ENCODE assay signal across 10 mouse cellular contexts in the genomic region with DNA sequence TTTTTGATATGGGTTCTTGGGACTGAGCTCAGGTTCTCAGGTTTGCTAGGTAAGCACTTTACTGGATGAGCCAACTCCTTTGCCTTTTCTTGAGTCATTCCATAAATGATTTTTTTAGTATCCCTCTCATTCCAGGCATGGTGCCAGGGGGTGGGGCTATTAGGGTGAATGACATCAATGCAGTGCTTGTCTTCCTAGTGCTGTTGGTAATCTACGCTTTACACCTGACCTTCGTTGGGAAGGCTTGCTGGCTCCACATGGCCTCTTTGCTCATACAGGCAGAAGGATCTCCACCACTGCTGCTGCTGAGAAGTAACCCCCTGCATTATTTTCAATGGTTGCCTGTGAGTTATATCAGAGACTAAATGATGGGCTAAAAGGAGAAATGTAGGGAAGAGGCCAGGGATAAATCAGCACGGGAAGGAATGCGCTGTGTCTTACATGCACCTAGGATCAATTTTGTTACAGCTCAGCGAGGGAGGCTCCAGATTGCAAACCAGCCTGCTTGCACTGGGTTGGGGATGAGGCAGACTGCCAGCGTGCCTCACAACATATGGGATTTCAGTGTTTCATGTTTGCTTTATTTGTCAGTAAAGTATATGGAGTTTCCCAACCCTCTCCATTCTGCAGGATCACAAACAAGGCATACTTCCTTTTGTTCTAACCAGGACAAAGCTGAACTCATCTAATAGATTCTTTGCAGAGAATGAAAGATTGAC.
DNase-seq lines count a peak whose midpoint lies in the region; ATAC-seq and TF ChIP-seq lines count a peak whose summit lies in the region.
"Had no signal": no experiment of that assay in that cellular context is flagged by ENCODE, and none has a peak within 500 bp of the region (broad histone marks: within the 10 kb centered on the region; RNA-seq: fewer than 3 reads in every experiment).

No protein-coding gene starts in this region.

- WGBS in kidney, postnatal 0 days, result 78% methylated on average over 6 of the region's 6 CpGs
- WGBS in kidney, embryonic 14.5 days, result 87% methylated on average over 6 of the region's 6 CpGs
- 84% methylated on average over 6 of the region's 6 CpGs for WGBS in midbrain, embryonic 15.5 days

- no peak for TF ChIP-seq CTCF in kidney, postnatal 0 days (IDR thresholded peaks at IDR 0.05; ENCODE audit: low read depth)
- no peak for TF ChIP-seq CTCF in brain, embryonic 14.5 days (IDR thresholded peaks at IDR 0.05; ENCODE audit: borderline replicate concordance, extremely low read depth, insufficient read depth, insufficient read length)

- no peak overlapping the region for H3K4me3 ChIP-seq in kidney, postnatal 0 days (replicated peaks; ENCODE audit: low read depth, low read length)
- H3K4me3 ChIP-seq in kidney, embryonic 14.5 days (ENCODE audit: low read length), result no peak overlapping the region
- H3K4me3 ChIP-seq in midbrain, embryonic 15.5 days, result no peak overlapping the region
- H3K4me3 ChIP-seq: limb, embryonic 15.5 days had no signal

- H3K36me3 ChIP-seq in kidney, postnatal 0 days (ENCODE audit: insufficient read depth, low read length), result no peaks in the 10 kb centered on the region
- no peaks in the 10 kb centered on the region for H3K36me3 ChIP-seq in kidney, embryonic 14.5 days (ENCODE audit: control insufficient read depth, insufficient read depth, low read length)
- H3K36me3 ChIP-seq in midbrain, embryonic 15.5 days (replicated peaks), result no peaks in the 10 kb centered on the region
- H3K36me3 ChIP-seq: limb, embryonic 15.5 days had no signal

- no peaks in the 10 kb centered on the region for H3K27me3 ChIP-seq in kidney, postnatal 0 days (ENCODE audit: insufficient read depth, low read length)
- H3K27me3 ChIP-seq in kidney, embryonic 14.5 days (ENCODE audit: control insufficient read depth, insufficient read depth, low read length), result no peaks in the 10 kb centered on the region
- H3K27me3 ChIP-seq in midbrain, embryonic 15.5 days (replicated peaks), result no peaks in the 10 kb centered on the region
- H3K27me3 ChIP-seq: limb, embryonic 15.5 days; Patski had no signal

- ATAC-seq in kidney, postnatal 0 days (replicated peaks; ENCODE audit: low FRiP score, low read depth), result no peak
- ATAC-seq in kidney, embryonic 14.5 days (ENCODE audit: low FRiP score, low TSS enrichment), result no peak
- no peak for ATAC-seq in midbrain, embryonic 15.5 days (replicated peaks)
- ATAC-seq: Patski had no signal

- TF ChIP-seq POLR2A in brain, embryonic 14.5 days (IDR thresholded peaks at IDR 0.05; ENCODE audit: borderline replicate concordance, extremely low read depth, insufficient read depth, insufficient read length, poor library complexity, severe bottlenecking), result no peak

- no peak overlapping the region for H3K4me2 ChIP-seq in kidney, postnatal 0 days (ENCODE audit: low read length)
- H3K4me2 ChIP-seq in kidney, embryonic 14.5 days (replicated peaks; ENCODE audit: low read depth, low read length), result no peak overlapping the region
- no peak overlapping the region for H3K4me2 ChIP-seq in midbrain, embryonic 15.5 days
- H3K4me2 ChIP-seq: limb, embryonic 15.5 days had no signal

- peak; percentile 1 for DNase-seq in kidney, postnatal 0 days (ENCODE audit: low spot score)
- peak; percentile 85 for DNase-seq in brain, embryonic 14.5 days (ENCODE audit: low read depth)
- DNase-seq in layer of hippocampus, postnatal 14 days (ENCODE audit: low spot score in 2 of 2), result peak; percentile 62 to 89
- DNase-seq in right cerebral cortex, adult 2 months (ENCODE audit: low spot score in 2 of 2), result peak; percentile 71 to 77
- no peak for DNase-seq in thymus, postnatal 4 days
- no peak for DNase-seq in heart, adult 8-10 months (ENCODE audit: low spot score)

- H3K9ac ChIP-seq in kidney, postnatal 0 days (ENCODE audit: low read depth, low read length), result no peak overlapping the region
- no peak overlapping the region for H3K9ac ChIP-seq in kidney, embryonic 14.5 days (ENCODE audit: low read depth, low read length)
- H3K9ac ChIP-seq in midbrain, embryonic 15.5 days, result no peak overlapping the region
- H3K9ac ChIP-seq: limb, embryonic 15.5 days had no signal

- H3K27ac ChIP-seq in kidney, postnatal 0 days, result no peak overlapping the region
- no peak overlapping the region for H3K27ac ChIP-seq in kidney, embryonic 14.5 days (ENCODE audit: low read depth, low read length)
- no peak overlapping the region for H3K27ac ChIP-seq in midbrain, embryonic 15.5 days
- H3K27ac ChIP-seq: limb, embryonic 15.5 days had no signal

- H3K9me3 ChIP-seq in kidney, postnatal 0 days (replicated peaks; ENCODE audit: low read length), result no peaks in the 10 kb centered on the region
- no peaks in the 10 kb centered on the region for H3K9me3 ChIP-seq in kidney, embryonic 14.5 days (ENCODE audit: control insufficient read depth, low read length)
- H3K9me3 ChIP-seq in midbrain, embryonic 15.5 days, result no peaks in the 10 kb centered on the region
- H3K9me3 ChIP-seq: limb, embryonic 15.5 days had no signal

- no peaks in the 10 kb centered on the region for H3K4me1 ChIP-seq in kidney, postnatal 0 days (replicated peaks; ENCODE audit: insufficient read depth, low read length)
- H3K4me1 ChIP-seq in kidney, embryonic 14.5 days (ENCODE audit: control insufficient read depth, insufficient read depth, low read length), result no peaks in the 10 kb centered on the region
- no peaks in the 10 kb centered on the region for H3K4me1 ChIP-seq in midbrain, embryonic 15.5 days
- H3K4me1 ChIP-seq: limb, embryonic 15.5 days had no signal

Comparison
In these comparisons a context has a peak if more than half of its experiments do, and no peak if none do; other contexts are left out.
1. DNase-seq: peak in kidney, postnatal 0 days (single experiment), brain, embryonic 14.5 days (single experiment), layer of hippocampus, postnatal 14 days (2 of 2) and right cerebral cortex, adult 2 months (2 of 2); none in thymus, postnatal 4 days (single experiment) and heart, adult 8-10 months (single experiment).